Mouse (Mus musculus) kidney, postnatal 0 days (tissue): Measurements from ENCODE around the gene Ezr. TPM values are rescaled to one million over a fixed set of nuclear protein-coding genes. Genes with fewer than 3 reads are reported as not detected.

Source experiments
- ATAC-seq: fragments of 200-750 bp; cut with Nextera tagmentation; replicated peaks from 2 replicates; pipeline ENCODE4 v1.8.0; 2017; ENCODE audit warnings: low read depth, moderate number of reproducible peaks, moderate TSS enrichment, moderate library complexity; ENCODE audit not compliant: low FRiP score
- DNase-seq: peaks from one replicate; pipeline ENCODE4 v3.0.0-alpha.2; 2016; ENCODE audit warnings: low spot score
- H3K27ac ChIP-seq: fragments of 300-500 bp; sonication (generic); 2 replicates; pipeline ENCODE4 v1.5.1; 2014; ENCODE audit warnings: mild to moderate bottlenecking
- H3K27me3 ChIP-seq: fragments of 300-500 bp; sonication (generic); 2 replicates; pipeline ENCODE4 v1.6.1; 2014; ENCODE audit warnings: low read length, mixed read lengths; ENCODE audit not compliant: insufficient read depth
- H3K36me3 ChIP-seq: fragments of 300-500 bp; sonication (generic); 2 replicates; pipeline ENCODE4 v1.6.1; 2014; ENCODE audit warnings: low read length, mixed read lengths; ENCODE audit not compliant: insufficient read depth
- H3K4me1 ChIP-seq: fragments of 300-500 bp; sonication (generic); replicated peaks from 2 replicates; pipeline ENCODE4 v1.6.1; 2014; ENCODE audit warnings: antibody characterized with exemption, low read length, mixed read lengths; ENCODE audit not compliant: insufficient read depth
- H3K4me2 ChIP-seq: fragments of 300-500 bp; sonication (generic); 2 replicates; pipeline ENCODE4 v1.6.1; 2014; ENCODE audit warnings: mild to moderate bottlenecking, low read length, moderate library complexity, mixed read lengths
- H3K4me3 ChIP-seq: fragments of 300-500 bp; sonication (generic); replicated peaks from 2 replicates; pipeline ENCODE4 v1.5.1; 2014; ENCODE audit warnings: low read depth, low read length
- H3K9ac ChIP-seq: fragments of 300-500 bp; sonication (generic); 2 replicates; pipeline ENCODE4 v1.6.1; 2014; ENCODE audit warnings: low read depth, low read length
- H3K9me3 ChIP-seq: fragments of 300-500 bp; sonication (generic); replicated peaks from 2 replicates; pipeline ENCODE4 v1.6.1; 2016; ENCODE audit warnings: low read length, inconsistent platforms, mixed read lengths
- CTCF ChIP-seq: IDR thresholded peaks from 2 replicates; pipeline ENCODE4 v1.5.1; 2016; ENCODE audit warnings: antibody characterized with exemption, low read depth, mild to moderate bottlenecking, moderate library complexity
- WGBS: fragments of 180-500 bp; shearing (Covaris S2); extraction: QIAGEN DNeasy Blood & Tissue Kit; methylation state at CpG from one replicate; pipeline ENCODE4 v1.1.7; 2014; 5-methylcytosine and 5-hydroxymethylcytosine counted together
- polyA plus RNA-seq: library from polyadenylated mRNA; unstranded; fragments of >200 nt; fragmentation: Nextera tagmentation; extraction: Ambion mirVana; gene quantifications from 2 replicates; pipeline ENCODE4 v1.2.1, GENCODE M21; 2015

The Ezr gene
- polyA plus RNA-seq, 1 experiment from 2014 or later = 281 TPM

DNA sequence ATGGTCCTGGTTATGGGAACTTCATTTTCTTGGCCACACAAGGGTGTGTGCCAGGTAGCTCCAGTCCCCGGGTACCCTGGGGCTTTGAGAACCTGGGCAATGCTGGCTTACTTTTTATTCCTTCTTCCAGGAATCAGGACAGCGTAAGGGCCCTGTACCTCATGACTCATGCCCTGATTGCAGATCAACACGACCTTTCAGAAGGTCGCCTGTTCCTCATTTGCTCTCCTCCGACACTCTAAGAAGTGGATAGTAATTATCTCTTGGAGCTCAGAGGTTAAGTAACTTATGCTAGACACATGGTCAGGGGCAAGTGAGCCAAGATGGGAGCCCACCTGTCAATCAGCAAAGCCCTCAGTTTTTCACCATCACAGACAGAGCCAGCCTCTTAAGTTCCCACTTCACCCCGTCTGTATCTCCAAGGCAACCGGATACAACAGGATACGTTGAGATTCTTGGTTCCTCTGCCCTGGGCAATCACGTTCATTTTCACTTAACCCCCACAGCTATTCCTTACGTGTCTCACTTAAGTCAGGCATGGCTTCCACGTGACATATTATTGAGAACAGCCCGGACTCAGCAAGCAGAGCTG lies 11.7 kb upstream of the Ezr start:
- WGBS = 52% methylated on average over 12 of the region's 12 CpGs
- H3K27me3 ChIP-seq = no peaks in the 10 kb centered on the region

DNA sequence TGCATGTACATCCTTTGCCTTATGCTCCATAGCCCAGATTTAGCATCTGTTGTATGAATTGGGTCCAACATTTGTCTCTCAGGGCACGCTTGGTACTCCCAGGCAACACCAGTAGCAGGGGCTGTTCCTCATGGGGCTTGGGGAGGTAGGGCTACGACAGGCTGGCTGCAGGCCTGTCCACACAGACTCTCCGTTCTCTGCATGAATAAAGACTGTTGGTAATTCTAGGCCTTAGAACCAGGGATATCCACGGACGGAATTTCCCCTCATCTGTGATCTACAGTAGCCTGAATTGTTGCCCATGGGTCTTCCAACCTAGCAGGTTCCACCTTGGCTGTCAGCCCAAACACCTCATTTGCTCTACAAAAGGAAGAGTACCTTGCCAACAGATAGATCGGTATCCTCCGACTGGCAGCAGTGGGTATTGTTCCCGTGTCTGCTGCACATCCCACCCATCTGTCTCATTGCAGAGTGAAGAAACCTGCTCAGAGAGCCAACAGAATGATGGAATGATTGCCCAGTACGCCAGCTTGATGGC lies 7.1 kb upstream of the Ezr start:
- Histone ChIP-seq H3K9me3 (no peaks in the 10 kb centered on the region), H3K4me3 (no peak overlapping the region), H3K9ac (no peak overlapping the region), H3K27me3 (no peaks in the 10 kb centered on the region), H3K4me2 (no peak overlapping the region), H3K27ac (no peak overlapping the region), H3K36me3 (no peaks in the 10 kb centered on the region), H3K4me1 (no peaks in the 10 kb centered on the region)
- no peak for DNase-seq
- 91% methylated on average over 9 of the region's 9 CpGs for WGBS
- ATAC-seq = no peak
- TF ChIP-seq CTCF = no peak

More for the DNA sequence above, 11.7 kb upstream of the Ezr start:
- ATAC-seq (0 out of 2 replicates have a peak, but pooled peaks have one; percentile 25), DNase-seq (no peak)
- Histone ChIP-seq H3K27ac (no peak overlapping the region), H3K4me3 (no peak overlapping the region), H3K9ac (no peak overlapping the region), H3K9me3 (no peaks in the 10 kb centered on the region), H3K4me1 (no peaks in the 10 kb centered on the region), H3K4me2 (no peak overlapping the region), H3K36me3 (no peaks in the 10 kb centered on the region)
- no peak for TF ChIP-seq CTCF

GRCm38 (mm10) chr17:6789103-6789502 lies 6.5 kb upstream of the Ezr start:
- Histone ChIP-seq H3K27me3 (no peaks in the 10 kb centered on the region), H3K27ac (no peak overlapping the region), H3K4me1 (no peaks in the 10 kb centered on the region; the same call in 1 of the 2 replicates), H3K36me3 (no peaks in the 10 kb centered on the region), H3K4me3 (no peak overlapping the region), H3K9ac (no peak overlapping the region), H3K4me2 (no peak overlapping the region), H3K9me3 (no peaks in the 10 kb centered on the region)
- DNase-seq (no peak), ATAC-seq (no peak)
- TF ChIP-seq CTCF = no peak

DNA sequence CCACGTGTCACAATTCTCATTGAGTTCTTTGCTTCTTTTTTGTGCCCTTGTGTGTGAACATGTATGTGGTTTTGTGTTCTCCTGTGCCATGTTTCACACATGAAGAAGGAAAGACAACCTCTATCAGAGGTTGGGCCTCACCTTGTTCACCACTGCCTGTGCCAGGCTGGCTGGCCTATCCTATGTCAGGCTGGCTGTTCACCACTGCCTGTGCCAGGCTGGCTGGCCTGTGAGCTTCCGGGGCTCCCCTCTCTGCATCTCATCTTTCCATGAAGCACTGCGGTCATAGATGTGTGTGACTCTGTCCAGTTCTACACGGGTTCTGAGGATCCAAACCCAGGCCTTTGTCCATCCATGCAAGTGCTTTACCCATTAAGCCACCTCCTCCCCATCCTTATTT lies 4.7 kb upstream of the Ezr start:
- 82% methylated on average over 4 of the region's 4 CpGs for WGBS

GRCm38 (mm10) chr17:6783756-6784357 lies 1.3 kb upstream of the Ezr start:
- Histone ChIP-seq H3K9ac (peak overlapping the region; percentile 91; the same call in 1 of the 2 replicates), H3K36me3 (no peaks in the 10 kb centered on the region), H3K4me3 (peak overlapping the region; percentile 88), H3K9me3 (no peaks in the 10 kb centered on the region), H3K4me1 (no peaks in the 10 kb centered on the region; the same call in none of the 2 replicates), H3K27me3 (no peaks in the 10 kb centered on the region), H3K27ac (peak overlapping the region; percentile 95; the same call in 1 of the 2 replicates), H3K4me2 (peak overlapping the region; percentile 87)
- DNase-seq = no peak
- TF ChIP-seq CTCF = no peak
- no peak for ATAC-seq
- WGBS = 60% methylated on average over 10 of the region's 10 CpGs

More for the DNA sequence above, 4.7 kb upstream of the Ezr start:
- H3K27me3 ChIP-seq = no peaks in the 10 kb centered on the region
- H3K27ac ChIP-seq = no peak overlapping the region
- H3K4me1 ChIP-seq = no peaks in the 10 kb centered on the region; the same call in 1 of the 2 replicates
- no peaks in the 10 kb centered on the region for H3K36me3 ChIP-seq
- no peak overlapping the region for H3K9ac ChIP-seq
- no peak overlapping the region for H3K4me3 ChIP-seq
- TF ChIP-seq CTCF = no peak
- ATAC-seq = no peak
- no peak overlapping the region for H3K4me2 ChIP-seq
- no peaks in the 10 kb centered on the region for H3K9me3 ChIP-seq
- no peak for DNase-seq

- TF ChIP-seq CTCF = no peak
- peak overlapping the region; percentile 87 for H3K4me2 ChIP-seq
- peak overlapping the region; percentile 88 for H3K4me3 ChIP-seq
- peak; percentile 66 for ATAC-seq
- H3K9ac ChIP-seq = peak overlapping the region; percentile 91
- DNase-seq = peak; percentile 67
- no peaks in the 10 kb centered on the region for H3K27me3 ChIP-seq
- no peaks in the 10 kb centered on the region for H3K9me3 ChIP-seq
- H3K27ac ChIP-seq = peak overlapping the region; percentile 95
- under 1% methylated on average over 55 of the region's 58 CpGs for WGBS
- no peaks in the 10 kb centered on the region for H3K36me3 ChIP-seq
- H3K4me1 ChIP-seq = no peaks in the 10 kb centered on the region; the same call in none of the 2 replicates
Measured at GRCm38 (mm10) chr17:6783006-6783661, 550 bp upstream of the Ezr start.
